Mouse (Mus musculus): ENCODE measurements around the gene Lamc3.

Gene Lamc3

DNA sequence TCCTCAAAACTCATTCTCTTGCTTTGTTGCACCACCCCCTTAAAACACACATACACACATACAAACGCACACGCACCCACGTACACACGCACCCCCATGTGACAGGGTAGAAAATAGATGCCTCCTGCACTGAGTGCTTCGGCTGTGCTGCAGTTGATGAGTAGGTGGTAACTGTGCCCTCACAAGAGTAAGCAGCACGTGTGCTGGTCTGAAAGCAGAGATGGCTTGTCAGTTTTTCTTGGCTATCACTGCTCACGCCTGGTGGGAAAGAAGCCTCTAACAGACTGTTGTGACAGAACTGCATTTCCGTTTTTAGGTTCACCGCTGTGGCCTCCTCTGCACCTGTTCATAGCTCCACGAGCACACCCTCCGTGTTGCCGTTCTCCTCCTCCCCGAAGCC lies 109.0 kb downstream of the Lamc3 start:
- DNase-seq: no peak
